Mouse (Mus musculus): ENCODE results near the gene Rbfox3.

DNA sequence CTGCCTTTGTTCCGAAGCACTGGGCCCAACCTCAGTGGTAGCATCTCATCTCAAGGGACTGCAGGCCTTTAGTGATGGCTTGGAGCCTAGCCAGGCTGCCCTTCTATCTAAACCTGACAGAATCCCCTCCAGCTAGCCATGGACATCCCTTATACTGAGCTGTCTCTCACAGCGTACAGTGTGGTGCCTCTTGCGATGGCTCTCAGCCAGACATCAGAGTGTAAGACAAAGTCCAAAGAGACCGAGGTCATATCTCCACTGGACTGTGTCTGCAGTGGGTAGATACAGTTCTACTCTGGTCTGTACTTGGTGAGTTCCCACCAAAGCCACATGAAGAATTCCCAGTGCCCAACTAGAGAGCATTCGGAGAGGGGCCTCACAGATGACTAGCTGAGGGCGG, 240.2 kb downstream of the Rbfox3 start:
- no peak for TF ChIP-seq CTCF (IDR thresholded peaks at IDR 0.05)
- TF ChIP-seq EP300 (IDR thresholded peaks at IDR 0.05): no peak

All from lung, postnatal 0 days (tissue).